Mouse (Mus musculus) erythroblast, embryonic 14.5 days (primary cell): ENCODE data around the gene Tenm4.

ENCODE experiments used
- GATA1 ChIP-seq: IDR thresholded peaks from 2 replicates; pipeline ENCODE4 v1.6.1; 2012; ENCODE audit warnings: low read length, inconsistent platforms, mixed read lengths
- TAL1 ChIP-seq: IDR thresholded peaks from 3 replicates; pipeline ENCODE4 v1.6.1; 2012; ENCODE audit warnings: low read length, inconsistent platforms, mixed read lengths

DNA sequence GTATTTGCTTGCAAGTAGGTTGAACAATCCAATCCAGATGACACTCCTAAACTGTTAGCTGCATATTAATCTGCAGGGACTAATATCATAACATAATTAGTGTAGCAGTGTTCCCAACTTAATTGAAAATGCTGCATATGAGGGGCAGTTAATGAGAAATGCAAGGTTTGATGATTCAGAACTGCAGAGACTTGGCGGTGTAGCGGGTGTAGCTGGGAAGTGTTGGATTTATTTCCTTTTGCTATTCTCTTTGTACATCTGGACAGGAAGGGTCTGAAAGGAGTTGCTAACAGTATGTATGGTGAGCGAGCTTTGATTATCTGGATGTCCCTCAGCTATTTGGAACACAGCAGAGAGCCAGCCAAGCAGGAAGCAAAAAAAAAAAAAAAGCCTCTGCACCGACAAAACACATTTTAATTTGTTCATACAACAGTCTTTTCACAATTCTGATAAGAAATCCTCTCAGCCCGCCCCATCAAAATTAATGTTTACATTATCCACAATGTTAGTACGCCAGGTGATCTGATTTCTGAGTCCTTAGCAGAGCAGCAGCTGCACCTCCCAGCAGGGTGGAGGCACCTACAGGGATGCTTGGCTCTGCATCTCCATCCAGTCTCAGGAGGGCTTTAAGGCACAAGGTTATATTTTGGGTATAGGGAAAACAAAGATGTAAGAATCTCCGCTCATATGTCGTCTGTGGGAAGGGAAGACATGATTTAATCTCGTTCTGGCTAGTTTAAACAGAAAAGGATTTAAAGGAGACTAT is 243.4 kb downstream of the Tenm4 start:
- TF ChIP-seq GATA1 (no peak), TAL1 (no peak)
